Mouse (Mus musculus): ENCODE results near the gene Atp8a1. TPM values are rescaled to one million over a fixed set of nuclear protein-coding genes. Genes with fewer than 3 reads are reported as not detected.
A peak's percentile ranks its signal among the peaks of the same experiment; 100 is the strongest.

Gene Atp8a1
- polyA plus RNA-seq, 1 experiment from 2014 or later = 9.1 TPM

GRCm38 (mm10) chr5:67802174-67803030, 44.8 kb downstream of the Atp8a1 start:
- Histone ChIP-seq H3K9ac (ENCODE audit: low read depth, low read length) (no peak overlapping the region), H3K4me1 (replicated peaks; ENCODE audit: control insufficient read depth, insufficient read depth, low read length) (peaks cover 4% of the 10 kb centered on the region; the same call in 1 of the 2 replicates), H3K4me3 (ENCODE audit: low read depth, low read length) (no peak overlapping the region), H3K27me3 (replicated peaks; ENCODE audit: control insufficient read depth, insufficient read depth, low read length) (no peaks in the 10 kb centered on the region), H3K4me2 (replicated peaks; ENCODE audit: low read depth) (no peak overlapping the region), H3K9me3 (ENCODE audit: control insufficient read depth) (no peaks in the 10 kb centered on the region), H3K36me3 (ENCODE audit: control insufficient read depth, insufficient read depth) (no peaks in the 10 kb centered on the region), H3K27ac (ENCODE audit: low read depth, low read length) (no peak overlapping the region)
- TF ChIP-seq CTCF (IDR thresholded peaks at IDR 0.05; ENCODE audit: low read depth) = no peak
- 83% methylated on average over 17 of the region's 17 CpGs for WGBS
- ATAC-seq = no peak

- H3K27me3 ChIP-seq (replicated peaks; ENCODE audit: control insufficient read depth, insufficient read depth, low read length) = no peaks in the 10 kb centered on the region
- no peak for ATAC-seq
- no peak overlapping the region for H3K27ac ChIP-seq (ENCODE audit: low read depth, low read length)
- WGBS = 61% methylated on average over 8 of the region's 8 CpGs
- H3K4me1 ChIP-seq (replicated peaks; ENCODE audit: control insufficient read depth, insufficient read depth, low read length) = peaks cover 8% of the 10 kb centered on the region; the same call in 1 of the 2 replicates
- TF ChIP-seq CTCF (IDR thresholded peaks at IDR 0.05; ENCODE audit: low read depth) = no peak
- H3K9me3 ChIP-seq (ENCODE audit: control insufficient read depth) = no peaks in the 10 kb centered on the region
- H3K9ac ChIP-seq (ENCODE audit: low read depth, low read length) = no peak overlapping the region
- H3K36me3 ChIP-seq (ENCODE audit: control insufficient read depth, insufficient read depth) = no peaks in the 10 kb centered on the region
- no peak overlapping the region for H3K4me2 ChIP-seq (replicated peaks; ENCODE audit: low read depth)
- H3K4me3 ChIP-seq (ENCODE audit: low read depth, low read length) = no peak overlapping the region
Measured at GRCm38 (mm10) chr5:67800801-67801200, 46.4 kb downstream of the Atp8a1 start.

DNA sequence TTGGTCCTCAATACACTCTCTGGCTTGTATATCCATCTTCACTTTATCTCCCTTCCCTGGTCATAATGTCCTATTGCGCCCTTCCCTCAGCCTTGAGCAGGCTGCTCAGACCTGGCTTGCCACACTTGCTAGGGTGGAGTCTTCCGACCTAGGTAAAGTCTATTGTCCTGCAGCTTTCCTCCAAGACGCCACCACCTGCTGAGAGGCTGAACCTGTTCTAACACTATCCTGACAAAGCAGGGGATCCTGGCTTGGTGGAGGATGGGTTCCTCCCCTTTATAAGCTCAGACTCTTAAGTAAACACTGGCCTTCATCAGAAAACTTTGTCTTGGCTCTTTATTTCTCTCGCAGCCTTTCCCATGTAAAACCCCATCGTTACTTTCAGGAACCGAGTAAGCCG, 47.4 kb downstream of the Atp8a1 start:
- Histone ChIP-seq H3K4me3 (ENCODE audit: low read depth, low read length) (no peak overlapping the region), H3K4me2 (replicated peaks; ENCODE audit: low read depth) (no peak overlapping the region), H3K9ac (ENCODE audit: low read depth, low read length) (no peak overlapping the region), H3K27ac (ENCODE audit: low read depth, low read length) (no peak overlapping the region), H3K9me3 (ENCODE audit: control insufficient read depth) (no peaks in the 10 kb centered on the region), H3K27me3 (replicated peaks; ENCODE audit: control insufficient read depth, insufficient read depth, low read length) (no peaks in the 10 kb centered on the region), H3K4me1 (replicated peaks; ENCODE audit: control insufficient read depth, insufficient read depth, low read length) (peaks cover 8% of the 10 kb centered on the region; the same call in 1 of the 2 replicates), H3K36me3 (ENCODE audit: control insufficient read depth, insufficient read depth) (no peaks in the 10 kb centered on the region)
- ATAC-seq = no peak
- no peak for TF ChIP-seq CTCF (IDR thresholded peaks at IDR 0.05; ENCODE audit: low read depth)
- whole genome bisulfite sequencing = 67% methylated on average over 7 of the region's 7 CpGs

- no peak overlapping the region for H3K27ac ChIP-seq (ENCODE audit: low read depth, low read length)
- WGBS = 82% methylated on average over 4 of the region's 4 CpGs
- H3K4me1 ChIP-seq (replicated peaks; ENCODE audit: control insufficient read depth, insufficient read depth, low read length) = peaks cover 8% of the 10 kb centered on the region; the same call in 1 of the 2 replicates
- H3K27me3 ChIP-seq (replicated peaks; ENCODE audit: control insufficient read depth, insufficient read depth, low read length) = no peaks in the 10 kb centered on the region
- no peaks in the 10 kb centered on the region for H3K36me3 ChIP-seq (ENCODE audit: control insufficient read depth, insufficient read depth)
- no peaks in the 10 kb centered on the region for H3K9me3 ChIP-seq (ENCODE audit: control insufficient read depth)
- no peak overlapping the region for H3K4me3 ChIP-seq (ENCODE audit: low read depth, low read length)
- H3K9ac ChIP-seq (ENCODE audit: low read depth, low read length) = no peak overlapping the region
- ATAC-seq = no peak
- no peak for TF ChIP-seq CTCF (IDR thresholded peaks at IDR 0.05; ENCODE audit: low read depth)
- no peak overlapping the region for H3K4me2 ChIP-seq (replicated peaks; ENCODE audit: low read depth)
Measured at GRCm38 (mm10) chr5:67798348-67798747, 48.9 kb downstream of the Atp8a1 start.

- 54% methylated on average over 14 of the region's 14 CpGs for WGBS
- H3K27me3 ChIP-seq (replicated peaks; ENCODE audit: control insufficient read depth, insufficient read depth, low read length) = no peaks in the 10 kb centered on the region
- peak overlapping the region; percentile 44 for H3K4me2 ChIP-seq (replicated peaks; ENCODE audit: low read depth)
- ATAC-seq = peak; percentile 90
- H3K4me3 ChIP-seq (ENCODE audit: low read depth, low read length) = no peak overlapping the region
- H3K36me3 ChIP-seq (ENCODE audit: control insufficient read depth, insufficient read depth) = no peaks in the 10 kb centered on the region
- peaks cover 8% of the 10 kb centered on the region; the same call in 1 of the 2 replicates for H3K4me1 ChIP-seq (replicated peaks; ENCODE audit: control insufficient read depth, insufficient read depth, low read length)
- peak overlapping the region; percentile 79 for H3K27ac ChIP-seq (ENCODE audit: low read depth, low read length)
- H3K9ac ChIP-seq (ENCODE audit: low read depth, low read length) = no peak overlapping the region
- no peaks in the 10 kb centered on the region for H3K9me3 ChIP-seq (ENCODE audit: control insufficient read depth)
- TF ChIP-seq CTCF (IDR thresholded peaks at IDR 0.05; ENCODE audit: low read depth) = peak; percentile 42
Measured at GRCm38 (mm10) chr5:67797006-67797958, 50.0 kb downstream of the Atp8a1 start.
